Mouse (Mus musculus) heart, embryonic 11.5 days (tissue): ENCODE data around the gene Wrnip1. TPM values are rescaled to one million over a fixed set of nuclear protein-coding genes. Genes with fewer than 3 reads are reported as not detected.

Experiments
- ATAC-seq: fragments of 200-750 bp; cut with Nextera tagmentation; replicated peaks from 2 replicates; pipeline ENCODE4 v1.8.0; 2017; ENCODE audit warnings: moderate library complexity; ENCODE audit not compliant: insufficient number of reproducible peaks, low FRiP score, low TSS enrichment
- H3K27ac ChIP-seq: fragments of 300-500 bp; sonication (generic); 2 replicates; pipeline ENCODE4 v1.5.1; 2014; ENCODE audit warnings: mild to moderate bottlenecking, low read depth, low read length
- H3K27me3 ChIP-seq: fragments of 300-500 bp; sonication (generic); 2 replicates; pipeline ENCODE4 v1.6.1; 2014; ENCODE audit warnings: mild to moderate bottlenecking, low read length, mixed read lengths; ENCODE audit not compliant: control insufficient read depth, insufficient read depth
- H3K36me3 ChIP-seq: fragments of 300-500 bp; sonication (generic); 2 replicates; pipeline ENCODE4 v1.6.1; 2014; ENCODE audit warnings: mild to moderate bottlenecking, low read length, moderate library complexity, mixed read lengths; ENCODE audit not compliant: control insufficient read depth, insufficient read depth
- H3K4me1 ChIP-seq: fragments of 300-500 bp; sonication (generic); 2 replicates; pipeline ENCODE4 v1.6.1; 2014; ENCODE audit warnings: low read length; ENCODE audit not compliant: control insufficient read depth, insufficient read depth
- H3K4me2 ChIP-seq: fragments of 300-500 bp; sonication (generic); 2 replicates; pipeline ENCODE4 v1.6.1; 2014; ENCODE audit warnings: mild to moderate bottlenecking, moderate library complexity
- H3K4me3 ChIP-seq: fragments of 300-500 bp; sonication (generic); 2 replicates; pipeline ENCODE4 v1.5.1; 2014; ENCODE audit warnings: low read depth, low read length
- H3K9ac ChIP-seq: fragments of 300-500 bp; sonication (generic); 2 replicates; pipeline ENCODE4 v1.6.1; 2014; ENCODE audit warnings: mild to moderate bottlenecking, low read depth, low read length, moderate library complexity
- H3K9me3 ChIP-seq: fragments of 300-500 bp; sonication (generic); replicated peaks from 2 replicates; pipeline ENCODE4 v1.6.1; 2016; ENCODE audit warnings: low read length; ENCODE audit not compliant: control insufficient read depth
- WGBS: fragments of 180-500 bp; shearing (Covaris S2); extraction: QIAGEN DNeasy Blood & Tissue Kit; methylation state at CpG from one replicate; pipeline ENCODE4 v1.1.7; 2014; ENCODE audit not compliant: insufficient replicate concordance; 5-methylcytosine and 5-hydroxymethylcytosine counted together
- polyA plus RNA-seq: library from polyadenylated mRNA; unstranded; fragments of >200 nt; fragmentation: Nextera tagmentation; extraction: Ambion mirVana; gene quantifications from 2 replicates; pipeline ENCODE4 v1.2.1, GENCODE M21; 2014

Wrnip1 gene
- polyA plus RNA-seq: 14.2 and 14.6 TPM in 2 replicates

GRCm38 (mm10) chr13:32801693-32802221 lies at the start of gene Wrnip1:
Gene Wrnip1, plus strand, starts transcription at chr13:32802038.
- H3K27ac ChIP-seq: peak within 1 kb of the TSS; percentile 64

GRCm38 (mm10) chr13:32752066-32752657 lies 49.7 kb upstream of the Wrnip1 start:
- Histone ChIP-seq H3K9ac (no peak overlapping the region), H3K9me3 (no peaks in the 10 kb centered on the region), H3K36me3 (no peaks in the 10 kb centered on the region), H3K4me2 (no peak overlapping the region), H3K4me3 (no peak overlapping the region), H3K4me1 (no peaks in the 10 kb centered on the region), H3K27me3 (no peaks in the 10 kb centered on the region), H3K27ac (peak overlapping the region; percentile 32)
- 0 out of 2 replicates have a peak, but pooled peaks have one; percentile 26 for ATAC-seq
- 33% methylated on average over 4 of the region's 4 CpGs for WGBS

More at GRCm38 (mm10) chr13:32801693-32802221, at the start of gene Wrnip1:
- no peaks in the 10 kb centered on the region for H3K9me3 ChIP-seq
- H3K9ac ChIP-seq: peak within 1 kb of the TSS; percentile 90
- H3K36me3 ChIP-seq: no peaks in the 10 kb centered on the region
- no peaks in the 10 kb centered on the region for H3K27me3 ChIP-seq
- H3K4me3 ChIP-seq: peak within 1 kb of the TSS; percentile 85
- peak; percentile 95 for ATAC-seq
- WGBS: under 1% methylated on average over 51 of the region's 51 CpGs
- peaks cover 15% of the 10 kb centered on the region for H3K4me1 ChIP-seq
- peak within 1 kb of the TSS; percentile 98 for H3K4me2 ChIP-seq

GRCm38 (mm10) chr13:32759036-32759435 lies 42.8 kb upstream of the Wrnip1 start:
- Histone ChIP-seq H3K9ac (no peak overlapping the region), H3K36me3 (no peaks in the 10 kb centered on the region), H3K27ac (no peak overlapping the region), H3K9me3 (no peaks in the 10 kb centered on the region), H3K27me3 (no peaks in the 10 kb centered on the region), H3K4me3 (no peak overlapping the region), H3K4me1 (0 out of 2 replicates have a peak, but pooled peaks cover 6% of the 10 kb centered on the region), H3K4me2 (no peak overlapping the region)
- no peak for ATAC-seq
- WGBS: 15% methylated on average over 4 of the region's 4 CpGs

- ATAC-seq: no peak
- no peaks in the 10 kb centered on the region for H3K36me3 ChIP-seq
- H3K9me3 ChIP-seq: no peaks in the 10 kb centered on the region
- no peak overlapping the region for H3K4me3 ChIP-seq
- 84% methylated on average over 2 of the region's 2 CpGs for WGBS
- no peak overlapping the region for H3K9ac ChIP-seq
- H3K27ac ChIP-seq: no peak overlapping the region
- no peaks in the 10 kb centered on the region for H3K27me3 ChIP-seq
- H3K4me1 ChIP-seq: peaks cover 12% of the 10 kb centered on the region; the same call in 1 of the 2 replicates
- H3K4me2 ChIP-seq: no peak overlapping the region
Measured at GRCm38 (mm10) chr13:32760795-32761194, 41.0 kb upstream of the Wrnip1 start.

GRCm38 (mm10) chr13:32763141-32763540 lies 38.7 kb upstream of the Wrnip1 start:
- ATAC-seq: no peak
- H3K4me2 ChIP-seq: no peak overlapping the region
- H3K9ac ChIP-seq: no peak overlapping the region
- H3K9me3 ChIP-seq: no peaks in the 10 kb centered on the region
- H3K27me3 ChIP-seq: no peaks in the 10 kb centered on the region
- no peak overlapping the region for H3K4me3 ChIP-seq
- H3K27ac ChIP-seq: no peak overlapping the region
- H3K4me1 ChIP-seq: peaks cover 12% of the 10 kb centered on the region; the same call in 1 of the 2 replicates
- 72% methylated on average over 3 of the region's 3 CpGs for WGBS
- H3K36me3 ChIP-seq: no peaks in the 10 kb centered on the region

- peaks cover 12% of the 10 kb centered on the region; the same call in 1 of the 2 replicates for H3K4me1 ChIP-seq
- no peak overlapping the region for H3K9ac ChIP-seq
- H3K27me3 ChIP-seq: no peaks in the 10 kb centered on the region
- no peak overlapping the region for H3K4me3 ChIP-seq
- 15% methylated on average over 7 of the region's 7 CpGs for WGBS
- H3K4me2 ChIP-seq: no peak overlapping the region
- H3K36me3 ChIP-seq: no peaks in the 10 kb centered on the region
- H3K27ac ChIP-seq: no peak overlapping the region
- no peak for ATAC-seq
- no peaks in the 10 kb centered on the region for H3K9me3 ChIP-seq
Measured at GRCm38 (mm10) chr13:32764448-32764847, 37.4 kb upstream of the Wrnip1 start.

- no peak for ATAC-seq
Measured at GRCm38 (mm10) chr13:32768104-32768503, 33.7 kb upstream of the Wrnip1 start.

GRCm38 (mm10) chr13:32769960-32770359 lies 31.9 kb upstream of the Wrnip1 start:
- Histone ChIP-seq H3K27me3 (no peaks in the 10 kb centered on the region), H3K27ac (no peak overlapping the region), H3K4me1 (no peaks in the 10 kb centered on the region), H3K9me3 (no peaks in the 10 kb centered on the region), H3K4me3 (no peak overlapping the region), H3K36me3 (no peaks in the 10 kb centered on the region), H3K4me2 (no peak overlapping the region), H3K9ac (no peak overlapping the region)
- ATAC-seq: no peak
- WGBS: 11% methylated on average over 3 of the region's 3 CpGs

More at GRCm38 (mm10) chr13:32768104-32768503, 33.7 kb upstream of the Wrnip1 start:
- H3K27ac ChIP-seq: no peak overlapping the region
- H3K4me2 ChIP-seq: no peak overlapping the region
- no peak overlapping the region for H3K4me3 ChIP-seq
- 13% methylated on average over 4 of the region's 4 CpGs for WGBS
- no peak overlapping the region for H3K9ac ChIP-seq
- no peaks in the 10 kb centered on the region for H3K9me3 ChIP-seq
- H3K27me3 ChIP-seq: no peaks in the 10 kb centered on the region
- peaks cover 9% of the 10 kb centered on the region; the same call in 1 of the 2 replicates for H3K4me1 ChIP-seq
- H3K36me3 ChIP-seq: no peaks in the 10 kb centered on the region
